Mouse (Mus musculus): ENCODE data around the gene Nav2.

The Nav2 gene

DNA sequence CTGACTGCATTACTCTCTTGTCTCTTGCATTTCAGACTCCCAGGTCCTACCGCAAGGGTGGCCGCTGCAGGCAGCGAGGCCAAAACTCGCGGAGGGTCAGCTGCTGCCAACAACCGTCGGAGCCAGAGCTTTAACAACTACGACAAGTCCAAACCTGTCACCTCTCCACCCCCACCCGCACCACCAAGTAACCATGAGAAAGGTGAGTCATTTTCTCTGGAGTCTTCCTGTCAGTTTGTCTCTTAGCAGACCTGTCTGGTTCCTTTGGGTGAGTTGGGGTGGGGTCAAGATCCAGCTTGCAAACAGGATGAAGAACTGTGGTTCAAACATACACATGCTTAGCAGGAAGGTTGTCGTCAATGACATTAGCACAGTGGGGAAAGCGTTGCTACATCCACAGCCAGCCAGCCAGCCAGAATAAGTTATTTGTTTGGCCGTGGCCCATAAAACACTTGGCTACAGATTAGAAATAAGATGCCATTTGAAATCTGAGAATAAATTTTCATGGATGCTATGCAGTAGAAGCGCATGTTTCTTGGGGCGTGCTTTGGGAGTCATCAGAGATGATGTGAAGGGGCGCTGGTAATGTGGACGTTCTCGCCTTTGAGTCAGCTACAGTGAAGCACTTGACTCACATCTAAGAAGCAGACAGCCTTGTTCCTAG, 511.8 kb downstream of the Nav2 start:
- DNase-seq: no peak

- no peak for DNase-seq
Observed at GRCm38 (mm10) chr7:49421261-49421660, 512.7 kb downstream of the Nav2 start.

GRCm38 (mm10) chr7:49423943-49424342, 515.4 kb downstream of the Nav2 start:
- no peak for DNase-seq

DNA sequence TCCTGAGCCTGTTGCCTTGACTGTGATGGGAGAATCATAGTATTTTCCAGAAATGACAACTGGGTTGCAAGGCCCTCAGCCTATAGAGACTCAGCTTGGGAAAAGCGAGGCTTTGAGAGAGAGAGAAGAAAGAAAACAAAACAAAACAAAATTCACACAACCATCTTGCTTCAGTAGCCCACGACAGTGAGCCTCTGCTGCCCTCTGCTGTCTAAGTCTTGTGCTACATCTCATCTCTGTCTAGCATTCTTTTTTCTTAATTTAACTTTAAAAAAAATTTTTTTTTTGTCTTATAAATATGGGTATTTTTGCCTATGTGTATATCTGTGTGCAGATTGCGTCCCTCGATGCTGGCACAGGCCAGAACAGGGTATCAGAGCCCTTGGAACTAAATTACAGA, 517.5 kb downstream of the Nav2 start:
- DNase-seq: no peak

DNA sequence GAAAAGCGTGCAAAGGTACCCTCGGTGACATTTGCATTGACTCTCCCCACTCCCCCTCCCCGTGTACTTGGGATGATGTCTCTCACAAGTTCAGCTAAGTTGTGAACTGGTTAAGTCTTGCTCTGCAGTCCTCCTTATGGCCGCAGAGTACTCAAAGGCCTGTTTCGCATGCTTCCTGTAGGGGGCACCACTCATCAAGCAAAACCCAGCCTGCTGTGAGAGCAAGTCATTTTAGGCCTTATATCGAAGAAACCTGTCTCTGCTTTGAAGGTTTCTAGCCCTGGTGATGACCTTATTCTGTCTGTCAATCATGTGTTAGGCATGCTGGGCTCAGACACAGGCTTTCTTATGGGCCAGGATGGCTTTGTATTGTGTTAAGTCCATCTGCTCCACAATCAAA, 519.3 kb downstream of the Nav2 start:
- no peak for DNase-seq

DNA sequence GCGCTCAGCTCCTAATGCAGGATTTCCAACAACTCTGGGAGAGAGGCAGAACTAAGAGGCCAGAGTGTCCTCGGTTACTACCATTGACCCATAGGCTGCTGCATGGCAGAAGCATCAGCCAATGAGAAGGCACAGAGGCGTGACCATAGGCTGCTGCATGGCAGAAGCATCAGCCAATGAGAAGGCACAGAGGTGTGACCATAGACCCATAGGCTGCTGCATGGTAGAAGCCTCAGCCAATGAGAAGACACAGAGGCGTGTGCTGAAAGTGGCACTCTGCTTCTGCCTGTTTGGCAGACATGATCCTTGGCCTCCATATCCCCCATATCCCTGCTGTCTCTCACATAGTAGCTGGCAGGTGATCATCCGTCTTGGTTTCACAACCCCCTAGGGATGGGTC, 520.4 kb downstream of the Nav2 start:
- no peak for DNase-seq

- DNase-seq: no peak
Observed at GRCm38 (mm10) chr7:49430808-49431207, 522.3 kb downstream of the Nav2 start.

DNA sequence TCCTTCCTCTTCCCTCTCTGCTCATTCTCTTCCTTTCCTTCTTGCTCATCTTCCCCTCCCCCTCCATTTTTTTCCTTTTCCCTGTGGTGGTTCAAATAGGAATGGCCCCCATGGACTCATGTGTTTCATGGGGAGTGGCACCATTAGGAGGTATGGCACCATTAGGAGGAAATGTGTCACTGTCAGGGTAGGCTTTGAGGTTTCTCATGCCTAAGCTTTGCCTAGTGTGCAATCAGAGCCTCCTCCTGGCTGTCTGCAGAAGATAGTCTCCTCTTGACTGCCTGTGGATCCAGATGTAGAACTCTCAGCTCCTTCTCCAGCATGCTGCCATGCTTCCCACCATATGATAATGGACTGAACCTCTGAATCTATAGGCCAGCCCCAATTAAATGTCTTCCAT, 525.4 kb downstream of the Nav2 start:
- DNase-seq: no peak

GRCm38 (mm10) chr7:49436492-49436891, 528.0 kb downstream of the Nav2 start:
- no peak for DNase-seq

DNA sequence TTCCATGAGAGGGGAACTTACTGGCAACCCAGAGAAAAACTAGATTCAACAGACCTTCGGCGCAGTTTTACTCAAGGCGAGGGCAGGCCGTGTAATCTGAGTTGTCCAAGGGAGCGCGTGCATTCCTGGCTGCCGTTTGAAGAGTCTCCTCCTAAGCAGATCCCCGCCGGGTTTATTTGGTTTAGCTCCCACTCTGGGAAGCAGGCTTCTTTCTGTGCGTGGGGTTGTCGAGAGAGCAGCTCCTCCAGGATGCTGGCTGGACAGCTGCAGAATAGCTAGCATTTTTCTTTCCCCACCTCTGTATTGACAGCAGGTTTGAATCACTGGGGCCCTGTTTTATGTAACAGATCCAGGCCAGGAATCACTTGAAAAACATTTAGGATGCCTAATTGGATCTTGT, 529.4 kb downstream of the Nav2 start:
- DNase-seq: peak; percentile 39

- no peak for DNase-seq
Observed at GRCm38 (mm10) chr7:49439136-49439535, 530.6 kb downstream of the Nav2 start.

GRCm38 (mm10) chr7:49440333-49440969, 531.9 kb downstream of the Nav2 start:
- DNase-seq: peak; percentile 52

DNA sequence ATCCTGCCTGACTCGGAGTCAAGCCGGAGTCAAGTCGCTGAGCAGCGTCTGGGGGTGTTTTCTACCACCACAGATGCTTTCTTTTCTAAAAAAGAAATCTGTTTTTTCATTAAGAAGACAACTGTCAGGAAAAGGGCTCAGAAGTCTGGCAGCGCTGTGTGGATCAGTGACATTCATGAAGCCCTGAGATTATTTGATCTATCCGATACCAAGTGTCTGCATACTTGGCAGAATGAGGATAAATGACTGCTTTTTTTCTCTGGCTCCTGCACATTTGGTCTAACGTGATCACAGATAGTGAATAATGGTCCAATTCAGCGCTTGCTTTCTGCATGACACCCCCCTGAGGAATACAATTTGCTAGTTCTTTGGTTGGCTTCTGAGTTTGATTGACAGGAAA, 533.7 kb downstream of the Nav2 start:
- DNase-seq: no peak

- no peak for DNase-seq
Observed at GRCm38 (mm10) chr7:49448580-49448979, 540.1 kb downstream of the Nav2 start.

DNA sequence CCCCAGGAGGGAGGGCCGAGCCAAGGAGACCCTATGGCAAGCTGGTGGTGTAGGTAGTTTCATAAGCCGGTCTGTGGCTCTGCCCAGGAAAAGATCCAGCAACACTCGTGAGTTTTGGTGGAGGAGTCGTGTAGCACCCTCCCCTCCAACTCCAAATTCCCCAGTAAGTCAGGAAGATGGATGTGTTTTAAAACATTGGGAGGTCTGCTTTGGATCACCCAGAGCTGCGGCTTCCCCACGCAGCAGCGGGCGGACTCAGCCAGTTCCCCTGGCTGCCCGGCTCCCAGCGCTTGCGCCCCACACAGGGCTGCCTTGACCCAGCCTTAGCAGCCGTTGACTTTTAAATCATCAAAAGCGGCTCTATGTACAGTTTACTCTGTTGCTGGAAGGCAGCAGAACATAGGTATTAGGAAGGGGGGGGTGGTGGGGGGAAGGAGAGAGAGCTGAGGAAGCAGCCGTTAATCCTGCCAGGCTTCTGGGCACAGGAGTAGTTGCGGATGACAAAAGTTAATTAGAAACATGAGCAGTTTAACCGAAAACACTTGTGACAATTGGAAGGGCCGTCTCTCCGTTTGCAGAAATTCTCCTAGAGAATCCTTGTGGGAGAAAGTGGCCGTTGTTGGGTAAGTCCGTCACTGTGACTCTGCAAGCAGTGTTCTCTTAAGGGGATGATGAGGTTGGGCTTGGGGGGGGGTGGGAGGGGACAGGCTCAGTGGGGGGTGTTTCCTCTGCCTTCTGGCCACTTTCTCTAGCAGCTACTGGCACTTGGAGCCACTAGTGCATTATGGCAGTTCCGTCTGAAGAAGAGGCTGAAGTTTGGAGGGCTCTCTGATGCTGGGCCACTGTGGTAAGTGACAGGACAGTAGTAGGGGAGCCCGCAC, 542.0 kb downstream of the Nav2 start:
- no peak for DNase-seq

- DNase-seq: peak; percentile 69
Observed at GRCm38 (mm10) chr7:49451240-49451639, 542.7 kb downstream of the Nav2 start.

GRCm38 (mm10) chr7:49452274-49452673, 543.8 kb downstream of the Nav2 start:
- DNase-seq: no peak

DNA sequence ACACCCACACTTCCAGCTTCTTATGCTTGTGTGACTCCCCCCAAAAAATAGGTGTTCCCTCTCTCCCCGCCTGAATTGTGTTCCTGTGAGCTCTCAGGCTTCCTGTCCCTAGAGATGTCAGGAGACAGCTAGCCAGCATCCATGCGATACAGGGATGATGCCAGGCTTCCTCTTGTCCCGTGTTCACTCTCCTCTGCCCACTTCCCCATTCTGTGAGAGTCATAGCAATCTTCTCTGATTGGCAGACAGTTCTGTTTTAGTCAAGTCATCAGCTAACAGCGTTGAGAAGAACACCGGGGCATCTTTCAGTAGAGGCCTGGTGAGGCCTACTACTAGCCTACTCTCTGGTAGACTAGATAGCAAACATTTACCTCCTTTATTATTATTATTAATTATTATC, 546.1 kb downstream of the Nav2 start:
- no peak for DNase-seq

- DNase-seq: no peak
Observed at GRCm38 (mm10) chr7:49456148-49456547, 547.6 kb downstream of the Nav2 start.

DNA sequence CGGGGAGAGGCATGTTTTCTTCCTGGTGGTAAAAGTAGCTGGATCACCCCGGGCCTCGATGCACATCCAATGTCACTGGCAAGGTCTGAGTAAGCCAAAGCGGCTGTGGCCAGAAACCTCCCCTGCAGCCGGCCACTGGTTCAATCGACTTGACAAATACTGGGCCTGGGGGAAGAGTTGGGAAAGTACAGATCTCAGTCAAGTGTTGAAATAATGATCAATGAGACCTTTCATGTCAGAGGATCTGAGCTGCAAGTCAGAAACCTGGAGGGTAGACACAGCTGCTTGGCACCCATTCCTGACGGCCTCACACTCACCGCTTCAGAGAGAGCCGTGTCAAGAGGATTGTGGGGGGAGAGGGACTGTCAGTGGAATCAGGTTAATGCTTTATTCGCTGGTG, 548.9 kb downstream of the Nav2 start:
- no peak for DNase-seq

DNA sequence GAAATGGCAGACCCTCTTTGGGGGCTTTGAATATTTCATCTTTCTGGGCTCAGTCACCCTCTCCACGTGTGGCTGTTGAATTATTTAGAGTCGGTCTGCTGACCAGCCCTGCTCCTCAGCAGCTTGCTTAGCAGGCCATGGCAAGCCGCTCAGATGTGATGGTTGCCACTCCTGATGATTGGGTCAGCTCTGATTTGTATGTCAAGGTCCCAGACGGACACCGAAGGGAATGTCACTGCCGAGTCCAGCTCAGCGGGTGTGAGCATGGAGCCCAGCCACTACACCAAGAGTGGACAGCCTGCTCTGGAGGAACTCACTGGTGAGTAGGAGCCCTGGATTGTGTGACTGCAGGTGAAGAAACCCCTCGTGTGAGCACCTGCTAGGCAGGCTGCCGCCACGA, 549.4 kb downstream of the Nav2 start:
- no peak for DNase-seq

DNA sequence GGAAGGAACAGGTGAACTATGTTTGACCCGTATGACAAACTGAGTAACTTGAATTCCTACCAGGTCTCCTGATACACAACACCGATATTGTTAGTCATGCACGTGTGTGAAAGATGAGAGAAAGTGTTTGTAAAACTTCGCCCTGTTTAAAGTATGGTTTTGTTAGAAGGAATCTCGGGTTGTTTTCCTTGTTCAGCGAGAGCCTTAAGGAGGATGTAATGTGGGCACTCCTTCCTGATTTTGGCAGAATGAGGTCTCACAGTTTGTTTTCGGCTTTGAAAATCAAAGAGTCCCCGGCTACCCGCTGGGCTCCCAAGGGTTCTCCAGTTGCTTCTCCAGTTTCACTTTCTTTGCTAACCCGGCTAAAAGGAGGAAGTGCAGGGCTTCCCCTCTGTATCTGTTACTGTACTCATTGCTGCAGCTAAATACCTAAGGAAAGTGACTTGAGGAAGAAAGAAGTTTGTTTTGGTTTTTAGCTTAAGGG, 553.9 kb downstream of the Nav2 start:
- no peak for DNase-seq

DNA sequence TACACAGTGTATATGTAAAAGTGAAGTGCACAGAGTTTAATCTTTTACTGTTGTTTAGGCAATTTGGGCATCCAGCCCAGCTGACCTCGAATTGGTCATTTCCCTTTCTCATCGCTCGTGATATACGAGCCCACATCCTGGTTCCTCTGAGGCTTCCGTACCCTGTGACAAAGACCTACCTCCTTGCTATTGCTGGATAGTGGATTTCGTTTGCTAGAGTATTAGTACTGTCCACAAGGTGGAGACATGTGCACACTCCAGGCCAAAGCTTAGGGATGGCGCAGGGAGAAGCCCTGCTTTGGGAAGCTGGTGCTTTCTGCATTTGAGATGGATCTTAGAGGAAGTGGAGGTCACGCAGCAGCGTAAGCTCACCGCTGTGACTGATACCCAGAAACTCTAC, 559.3 kb downstream of the Nav2 start:
- peak; percentile 47 for DNase-seq

Data from layer of hippocampus, adult 9-11 months (tissue).